Mouse (Mus musculus): Measurements from ENCODE around the gene Slc26a6. TPM values are rescaled to one million over a fixed set of nuclear protein-coding genes. Genes with fewer than 3 reads are reported as not detected.

The Slc26a6 gene
- 0.40 TPM for polyA plus RNA-seq (2014; fragmentation: Illumina TruSeq; extraction: RNeasy Lipid Tissue Mini Kit (QIAGEN cat#74804); ENCODE audit: low read depth, low replicate concordance)

GRCm38 (mm10) chr9:108852976-108853375 is at the start of gene Slc26a6:
Gene Slc26a6 (plus strand): TSS chr9:108853283.

GRCm38 (mm10) chr9:108808163-108808665 is 44.9 kb upstream of the Slc26a6 start, which contains the start of gene Nckipsd:
Gene Nckipsd (plus strand): TSS chr9:108808368.

GRCm38 (mm10) chr9:108825820-108826699 is 27.0 kb upstream of the Slc26a6 start, which contains the start of gene Celsr3:
Gene Celsr3 (plus strand): TSS chr9:108826320.

GRCm38 (mm10) chr9:108914491-108914890 is 61.4 kb downstream of the Slc26a6 start, which contains the start of gene Tmem89:
Gene Tmem89 (plus strand): TSS chr9:108914619.

GRCm38 (mm10) chr9:108936418-108937364 is 83.6 kb downstream of the Slc26a6 start, which contains the start of gene Uqcrc1:
Gene Uqcrc1 (plus strand): TSS chr9:108936633.

GRCm38 (mm10) chr9:108953081-108953636 is 100.1 kb downstream of the Slc26a6 start, which contains the start of gene Col7a1:
Gene Col7a1 (plus strand): TSS chr9:108953586.

Other genes with a start within 250 kb of the Slc26a6 start
- gene Arih2, start 203.9 kb upstream of the Slc26a6 start, polyA plus RNA-seq (2014; fragmentation: Illumina TruSeq; extraction: RNeasy Lipid Tissue Mini Kit (QIAGEN cat#74804); ENCODE audit: low read depth, low replicate concordance): 40.2 TPM
- gene Slc25a20, start 191.2 kb upstream of the Slc26a6 start, polyA plus RNA-seq (2014; fragmentation: Illumina TruSeq; extraction: RNeasy Lipid Tissue Mini Kit (QIAGEN cat#74804); ENCODE audit: low read depth, low replicate concordance): 62.8 TPM
- gene Prkar2a, start 164.0 kb upstream of the Slc26a6 start, polyA plus RNA-seq (2014; fragmentation: Illumina TruSeq; extraction: RNeasy Lipid Tissue Mini Kit (QIAGEN cat#74804); ENCODE audit: low read depth, low replicate concordance): 110 TPM
- 123 TPM for gene Ip6k2, start 69.5 kb upstream of the Slc26a6 start, polyA plus RNA-seq (2014; fragmentation: Illumina TruSeq; extraction: RNeasy Lipid Tissue Mini Kit (QIAGEN cat#74804); ENCODE audit: low read depth, low replicate concordance)
- 0.16 TPM for gene Nckipsd, start 44.9 kb upstream of the Slc26a6 start, polyA plus RNA-seq (2014; fragmentation: Illumina TruSeq; extraction: RNeasy Lipid Tissue Mini Kit (QIAGEN cat#74804); ENCODE audit: low read depth, low replicate concordance)
- gene Celsr3, start 27.0 kb upstream of the Slc26a6 start, polyA plus RNA-seq (2014; fragmentation: Illumina TruSeq; extraction: RNeasy Lipid Tissue Mini Kit (QIAGEN cat#74804); ENCODE audit: low read depth, low replicate concordance): not detected
- not detected for gene Tmem89, start 61.3 kb downstream of the Slc26a6 start, polyA plus RNA-seq (2014; fragmentation: Illumina TruSeq; extraction: RNeasy Lipid Tissue Mini Kit (QIAGEN cat#74804); ENCODE audit: low read depth, low replicate concordance)
- gene Uqcrc1, start 83.3 kb downstream of the Slc26a6 start, polyA plus RNA-seq (2014; fragmentation: Illumina TruSeq; extraction: RNeasy Lipid Tissue Mini Kit (QIAGEN cat#74804); ENCODE audit: low read depth, low replicate concordance): 108 TPM
- gene Col7a1, start 100.3 kb downstream of the Slc26a6 start, polyA plus RNA-seq (2014; fragmentation: Illumina TruSeq; extraction: RNeasy Lipid Tissue Mini Kit (QIAGEN cat#74804); ENCODE audit: low read depth, low replicate concordance): not detected
- not detected for gene Ucn2, start 132.7 kb downstream of the Slc26a6 start, polyA plus RNA-seq (2014; fragmentation: Illumina TruSeq; extraction: RNeasy Lipid Tissue Mini Kit (QIAGEN cat#74804); ENCODE audit: low read depth, low replicate concordance)
- gene Pfkfb4, start 138.5 kb downstream of the Slc26a6 start, polyA plus RNA-seq (2014; fragmentation: Illumina TruSeq; extraction: RNeasy Lipid Tissue Mini Kit (QIAGEN cat#74804); ENCODE audit: low read depth, low replicate concordance): 0.12 TPM
- 22.6 TPM for gene Shisa5, start 185.3 kb downstream of the Slc26a6 start, polyA plus RNA-seq (2014; fragmentation: Illumina TruSeq; extraction: RNeasy Lipid Tissue Mini Kit (QIAGEN cat#74804); ENCODE audit: low read depth, low replicate concordance)
- gene Trex1, start 206.5 kb downstream of the Slc26a6 start, polyA plus RNA-seq (2014; fragmentation: Illumina TruSeq; extraction: RNeasy Lipid Tissue Mini Kit (QIAGEN cat#74804); ENCODE audit: low read depth, low replicate concordance): not detected
- gene Atrip, start 220.8 kb downstream of the Slc26a6 start, polyA plus RNA-seq (2014; fragmentation: Illumina TruSeq; extraction: RNeasy Lipid Tissue Mini Kit (QIAGEN cat#74804); ENCODE audit: low read depth, low replicate concordance): 5.9 TPM
- gene Ccdc51, start 229.2 kb downstream of the Slc26a6 start, polyA plus RNA-seq (2014; fragmentation: Illumina TruSeq; extraction: RNeasy Lipid Tissue Mini Kit (QIAGEN cat#74804); ENCODE audit: low read depth, low replicate concordance): 2.2 TPM
- gene Tma7, start 229.3 kb downstream of the Slc26a6 start, polyA plus RNA-seq (2014; fragmentation: Illumina TruSeq; extraction: RNeasy Lipid Tissue Mini Kit (QIAGEN cat#74804); ENCODE audit: low read depth, low replicate concordance): 539 TPM
- gene Plxnb1, start 242.1 kb downstream of the Slc26a6 start, polyA plus RNA-seq (2014; fragmentation: Illumina TruSeq; extraction: RNeasy Lipid Tissue Mini Kit (QIAGEN cat#74804); ENCODE audit: low read depth, low replicate concordance): 1.0 TPM

Data from kidney, adult 10 weeks (tissue).